Mouse (Mus musculus) CH12.LX (cell line): ENCODE results near the gene Fgfr2.

Source experiments
- CHD1 ChIP-seq: IDR thresholded peaks from 2 replicates; pipeline ENCODE4 v1.6.1; 2012; ENCODE audit warnings: low read depth, low read length, improper control_type of control experiment, inconsistent platforms
- CTCF ChIP-seq, 2 experiments: IDR thresholded peaks in 1 of 2; conservative IDR thresholded peaks in 1 of 2; 2 replicates each; pipeline ENCODE4 v1.5.1; 2011 to 2012; ENCODE audit warnings: low read depth in 2 of 2, low read length in 2 of 2, improper control_type of control experiment in 1 of 2, inconsistent platforms in 1 of 2, mild to moderate bottlenecking in 1 of 2, moderate library complexity in 1 of 2
- E2F4 ChIP-seq: IDR thresholded peaks from 2 replicates; pipeline ENCODE4 v1.6.1; 2011; ENCODE audit warnings: low read depth, low read length, improper control_type of control experiment; ENCODE audit not compliant: insufficient replicate concordance
- EP300 ChIP-seq: IDR thresholded peaks from 2 replicates; pipeline ENCODE4 v1.6.1; 2011; ENCODE audit warnings: low read length, improper control_type of control experiment
- IRF4 ChIP-seq: IDR thresholded peaks from 2 replicates; pipeline ENCODE4 v1.6.1; 2014; ENCODE audit warnings: low read depth, mild to moderate bottlenecking, inconsistent platforms, low read length, improper control_type of control experiment
- MAZ ChIP-seq: IDR thresholded peaks from 2 replicates; pipeline ENCODE4 v1.6.1; 2012; ENCODE audit warnings: low read depth, mild to moderate bottlenecking, inconsistent platforms, low read length, improper control_type of control experiment, moderate library complexity
- POLR2A ChIP-seq: IDR thresholded peaks from 2 replicates; pipeline ENCODE4 v1.6.1; 2011; ENCODE audit warnings: low read depth, mild to moderate bottlenecking, improper control_type of control experiment, low read length
- POLR2AphosphoS2 ChIP-seq: IDR thresholded peaks from 2 replicates; pipeline ENCODE4 v1.6.1; 2011; ENCODE audit warnings: low read depth, low read length, improper control_type of control experiment
- RAD21 ChIP-seq: IDR thresholded peaks from 2 replicates; pipeline ENCODE4 v1.6.1; 2011; ENCODE audit warnings: low read depth, mild to moderate bottlenecking, low read length, improper control_type of control experiment, moderate library complexity
- SMC3 ChIP-seq: IDR thresholded peaks from 2 replicates; pipeline ENCODE4 v1.6.1; 2011; ENCODE audit warnings: low read depth, low read length, improper control_type of control experiment
- TCF12 ChIP-seq: IDR thresholded peaks from 2 replicates; pipeline ENCODE4 v1.6.1; 2014; ENCODE audit warnings: low read depth, mild to moderate bottlenecking, inconsistent platforms, low read length, improper control_type of control experiment
- ZKSCAN1 ChIP-seq: IDR thresholded peaks from 2 replicates; pipeline ENCODE4 v1.6.1; 2012; ENCODE audit warnings: low read depth, inconsistent platforms, low read length, improper control_type of control experiment, borderline replicate concordance
- ZMIZ1 ChIP-seq: IDR thresholded peaks from 2 replicates; pipeline ENCODE4 v1.6.1; 2012; ENCODE audit warnings: low read depth, mild to moderate bottlenecking, inconsistent platforms, low read length, improper control_type of control experiment

DNA sequence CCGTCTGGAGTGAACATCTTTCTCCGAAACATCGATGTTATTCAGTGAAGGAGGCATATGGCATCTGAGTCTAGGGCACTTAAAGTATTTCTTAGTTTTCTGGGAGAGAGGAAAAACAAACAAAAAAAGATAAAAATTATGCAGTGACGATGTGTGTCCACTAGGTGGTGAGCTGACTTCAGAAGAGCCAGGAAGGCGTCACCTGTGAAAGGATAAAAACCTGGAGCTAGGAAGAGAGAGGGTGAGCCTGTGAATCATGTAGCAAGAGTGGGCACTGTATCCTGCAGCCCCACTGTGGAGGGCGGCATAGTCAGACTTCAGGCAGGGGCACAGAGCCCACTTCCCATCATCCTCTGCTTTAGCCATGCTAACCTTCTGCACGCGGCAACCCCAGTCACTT lies 2129.2 kb downstream of the Fgfr2 start:
- peak; percentile 37 to 66; a peak in 3 of 4 replicates for TF ChIP-seq CTCF (conservative IDR thresholded peaks at IDR 0.05 in 1 of 2, IDR thresholded peaks at IDR 0.05 in 1 of 2; ENCODE audit: low read depth in 2 of 2, low read length in 2 of 2)
- no peak for TF ChIP-seq POLR2A
- no peak for TF ChIP-seq POLR2AphosphoS2
- peak; percentile 43 for TF ChIP-seq SMC3
- TF ChIP-seq EP300 = no peak
- peak; percentile 40 for TF ChIP-seq RAD21
- TF ChIP-seq MAZ = no peak
- no peak for TF ChIP-seq E2F4
- no peak for TF ChIP-seq TCF12
- no peak for TF ChIP-seq ZKSCAN1
- TF ChIP-seq IRF4 = no peak
- TF ChIP-seq CHD1 = no peak
- TF ChIP-seq ZMIZ1 = no peak
